Mouse (Mus musculus) embryonic facial prominence, embryonic 11.5 days (tissue): ENCODE data around the gene Spink4. TPM values are rescaled to one million over a fixed set of nuclear protein-coding genes. Genes with fewer than 3 reads are reported as not detected.

Experiments
- ATAC-seq: fragments of 200-750 bp; cut with Nextera tagmentation; replicated peaks from 2 replicates; pipeline ENCODE4 v1.8.0; 2017; ENCODE audit warnings: low read depth; ENCODE audit not compliant: insufficient number of reproducible peaks, low FRiP score, low TSS enrichment
- DNase-seq: peaks from one replicate; pipeline ENCODE4 v3.0.0-alpha.2; 2015; ENCODE audit warnings: low spot score
- H3K27ac ChIP-seq: fragments of 300-500 bp; sonication (generic); replicated peaks from 2 replicates; pipeline ENCODE4 v1.5.1; 2014; ENCODE audit warnings: mild to moderate bottlenecking, low read depth, low read length, control low read depth
- H3K27me3 ChIP-seq: fragments of 300-500 bp; sonication (generic); 2 replicates; pipeline ENCODE4 v1.6.1; 2014; ENCODE audit warnings: mild to moderate bottlenecking, low read length, moderate library complexity, mixed read lengths; ENCODE audit not compliant: control insufficient read depth, insufficient read depth
- H3K36me3 ChIP-seq: fragments of 300-500 bp; sonication (generic); replicated peaks from 2 replicates; pipeline ENCODE4 v1.6.1; 2014; ENCODE audit warnings: low read depth, mild to moderate bottlenecking, low read length, moderate library complexity, mixed read lengths; ENCODE audit not compliant: control insufficient read depth, insufficient read depth
- H3K4me1 ChIP-seq: fragments of 300-500 bp; sonication (generic); 2 replicates; pipeline ENCODE4 v1.6.1; 2014; ENCODE audit warnings: low read length, mixed read lengths; ENCODE audit not compliant: control insufficient read depth, insufficient read depth
- H3K4me2 ChIP-seq: fragments of 300-500 bp; sonication (generic); 2 replicates; pipeline ENCODE4 v1.6.1; 2014; ENCODE audit warnings: low read depth, mild to moderate bottlenecking, control low read depth, low read length, moderate library complexity
- H3K4me3 ChIP-seq: fragments of 300-500 bp; sonication (generic); 2 replicates; pipeline ENCODE4 v1.5.1; 2014; ENCODE audit warnings: low read depth, low read length, control low read depth
- H3K9ac ChIP-seq: fragments of 300-500 bp; sonication (generic); replicated peaks from 2 replicates; pipeline ENCODE4 v1.6.1; 2014; ENCODE audit warnings: mild to moderate bottlenecking, control low read depth, low read length
- H3K9me3 ChIP-seq: fragments of 300-500 bp; sonication (generic); replicated peaks from 2 replicates; pipeline ENCODE4 v1.6.1; 2016; ENCODE audit warnings: mild to moderate bottlenecking, low read length, inconsistent platforms, mixed read lengths; ENCODE audit not compliant: control insufficient read depth
- WGBS: fragments of 180-500 bp; shearing (Covaris S2); extraction: QIAGEN DNeasy Blood & Tissue Kit; methylation state at CpG from one replicate; pipeline ENCODE4 v1.1.7; 2014; 5-methylcytosine and 5-hydroxymethylcytosine counted together
- polyA plus RNA-seq: library from polyadenylated mRNA; unstranded; fragments of >200 nt; fragmentation: Nextera tagmentation; extraction: Ambion mirVana; gene quantifications from 2 replicates; pipeline ENCODE4 v1.2.1, GENCODE M21; 2014

Spink4 gene
- polyA plus RNA-seq = not detected in 2 replicates

DNA sequence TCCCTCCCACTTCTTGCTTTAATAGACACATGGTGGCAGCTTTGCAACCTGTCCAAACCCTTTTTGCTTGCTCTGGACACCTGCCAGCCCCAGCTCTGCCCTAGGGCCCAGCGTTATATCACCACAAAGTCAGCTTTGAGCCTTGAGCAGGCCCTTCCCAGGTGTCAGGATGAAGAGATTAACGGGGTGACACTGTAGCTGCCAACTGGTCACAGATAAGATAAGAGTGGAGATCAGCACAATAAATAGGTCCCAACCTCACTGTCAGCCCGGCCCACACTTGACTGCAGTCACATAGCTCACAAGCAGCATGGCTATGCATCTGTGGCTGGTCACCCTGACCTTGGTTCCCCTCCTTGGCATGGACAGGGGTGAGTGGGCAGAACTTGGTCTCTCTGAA, at the start of gene Spink4:
Gene Spink4 (plus strand): TSS at position 268 of the 400 bp plus-strand sequence.
- no peak within 1 kb of the TSS for H3K4me2 ChIP-seq
- no peak within 1 kb of the TSS for H3K27ac ChIP-seq
- H3K9ac ChIP-seq = no peak within 1 kb of the TSS
- DNase-seq (no peak), ATAC-seq (no peak)
- H3K36me3 ChIP-seq = no peaks in the 10 kb centered on the region
- no peaks in the 10 kb centered on the region for H3K9me3 ChIP-seq
- 67% methylated on average over 3 of the region's 3 CpGs for WGBS
- H3K4me1 ChIP-seq = no peaks in the 10 kb centered on the region
- no peak within 1 kb of the TSS for H3K4me3 ChIP-seq
- no peaks in the 10 kb centered on the region for H3K27me3 ChIP-seq

DNA sequence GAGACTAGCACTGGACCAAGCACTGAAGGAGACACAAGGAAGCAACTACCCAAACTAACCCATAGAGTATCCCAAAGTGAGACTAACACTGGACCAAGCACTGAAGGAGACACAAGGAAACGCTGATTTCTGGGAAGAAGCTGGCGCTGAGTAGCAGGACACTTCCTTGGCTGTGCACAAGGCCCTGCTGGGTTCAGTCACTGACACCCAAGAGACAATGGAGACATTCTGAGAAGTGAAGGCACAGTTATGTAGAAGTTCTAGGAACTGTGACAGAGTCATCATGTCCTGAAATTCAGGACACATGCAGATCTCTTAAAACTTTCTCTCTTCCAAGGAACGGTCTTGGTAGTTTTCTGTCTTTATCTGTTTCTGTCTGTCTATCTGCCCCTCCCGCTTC, 49.6 kb upstream of the Spink4 start:
- Histone ChIP-seq H3K36me3 (no peaks in the 10 kb centered on the region), H3K4me1 (no peaks in the 10 kb centered on the region), H3K9ac (no peak overlapping the region), H3K27ac (no peak overlapping the region), H3K4me3 (no peak overlapping the region), H3K27me3 (no peaks in the 10 kb centered on the region), H3K9me3 (no peaks in the 10 kb centered on the region), H3K4me2 (no peak overlapping the region)
- ATAC-seq (no peak), DNase-seq (no peak)
- WGBS = 87% methylated on average over 4 of the region's 4 CpGs

DNA sequence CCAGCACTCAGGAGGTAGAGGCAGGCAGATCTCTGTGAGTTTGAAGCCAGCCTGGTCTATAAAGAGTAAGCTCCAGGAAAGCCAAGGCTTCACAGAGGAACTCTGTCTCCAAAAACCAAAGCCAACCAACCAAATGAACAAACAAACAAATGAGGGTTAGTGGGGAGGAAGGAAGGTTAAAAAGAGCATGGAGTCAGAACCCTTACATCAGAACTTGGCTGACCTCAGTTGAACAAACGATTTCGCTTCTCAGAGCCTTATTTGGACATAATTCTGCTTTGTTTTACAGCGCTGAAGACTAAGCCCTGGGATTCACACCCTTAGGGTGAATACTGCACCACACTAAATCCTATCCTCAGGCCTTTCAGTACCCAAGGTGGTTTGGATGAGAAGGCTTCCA, 47.7 kb upstream of the Spink4 start:
- Histone ChIP-seq H3K36me3 (no peaks in the 10 kb centered on the region), H3K9me3 (no peaks in the 10 kb centered on the region), H3K27me3 (no peaks in the 10 kb centered on the region), H3K4me1 (no peaks in the 10 kb centered on the region; the same call in 1 of the 2 replicates), H3K27ac (no peak overlapping the region), H3K4me2 (no peak overlapping the region), H3K4me3 (no peak overlapping the region), H3K9ac (no peak overlapping the region)
- DNase-seq (no peak), ATAC-seq (no peak)
- WGBS = 88% methylated on average over 3 of the region's 3 CpGs

DNA sequence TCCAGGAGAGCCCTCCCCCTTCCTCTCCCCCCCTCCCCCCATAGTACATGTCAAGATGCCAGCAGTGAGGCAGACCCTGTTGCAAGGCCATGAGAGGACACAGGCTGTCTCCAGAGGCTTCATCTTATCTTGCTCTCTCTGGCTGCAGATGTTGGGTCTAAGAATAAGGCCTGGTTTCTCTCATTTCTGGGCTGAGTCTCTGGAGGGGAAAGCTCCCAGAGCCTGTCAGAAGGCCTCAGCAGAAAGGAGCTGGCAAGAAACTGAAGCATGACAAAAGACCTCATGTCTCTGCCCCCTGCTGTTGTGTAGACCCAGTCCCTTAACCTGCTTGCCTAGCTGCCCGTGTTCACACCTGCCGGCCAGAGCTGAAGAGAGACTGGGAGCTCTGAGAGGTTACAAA, 46.5 kb upstream of the Spink4 start:
- DNase-seq (no peak), ATAC-seq (no peak)
- Histone ChIP-seq H3K27me3 (no peaks in the 10 kb centered on the region), H3K9me3 (no peaks in the 10 kb centered on the region), H3K4me3 (no peak overlapping the region), H3K36me3 (no peaks in the 10 kb centered on the region), H3K4me1 (no peaks in the 10 kb centered on the region; the same call in 1 of the 2 replicates), H3K4me2 (no peak overlapping the region), H3K9ac (no peak overlapping the region), H3K27ac (no peak overlapping the region)
- 63% methylated on average over 2 of the region's 2 CpGs for WGBS

DNA sequence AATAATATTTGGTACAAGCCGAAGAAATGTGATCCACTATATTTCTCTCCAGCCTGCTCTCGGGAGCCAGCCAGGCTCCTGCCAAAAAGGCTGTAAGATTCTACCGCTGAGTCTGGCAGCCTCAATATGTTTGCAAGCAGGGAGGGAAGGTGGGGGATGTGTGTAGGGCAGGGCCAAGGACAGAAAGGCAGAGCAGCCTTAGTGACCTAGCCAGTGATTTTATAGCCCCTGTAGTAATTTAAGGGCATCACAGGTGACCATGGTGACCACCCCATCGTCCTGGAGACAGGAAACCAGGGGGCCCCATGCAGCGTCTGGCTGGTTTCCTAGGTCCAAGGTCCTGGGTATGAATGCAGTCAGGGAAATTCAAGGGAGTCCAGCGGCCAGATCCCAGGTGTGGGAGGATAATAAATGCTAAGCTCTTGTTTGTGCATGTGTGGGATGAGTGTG, 45.7 kb upstream of the Spink4 start:
- Histone ChIP-seq H3K4me3 (no peak overlapping the region), H3K9me3 (no peaks in the 10 kb centered on the region), H3K9ac (peak overlapping the region; percentile 13; the same call in 1 of the 2 replicates), H3K4me2 (no peak overlapping the region), H3K27ac (no peak overlapping the region), H3K27me3 (no peaks in the 10 kb centered on the region), H3K4me1 (no peaks in the 10 kb centered on the region; the same call in 1 of the 2 replicates), H3K36me3 (no peaks in the 10 kb centered on the region)
- DNase-seq = peak; percentile 26
- no peak; the same call in 1 of the 2 replicates for ATAC-seq
- 45% methylated on average over 6 of the region's 6 CpGs for WGBS

DNA sequence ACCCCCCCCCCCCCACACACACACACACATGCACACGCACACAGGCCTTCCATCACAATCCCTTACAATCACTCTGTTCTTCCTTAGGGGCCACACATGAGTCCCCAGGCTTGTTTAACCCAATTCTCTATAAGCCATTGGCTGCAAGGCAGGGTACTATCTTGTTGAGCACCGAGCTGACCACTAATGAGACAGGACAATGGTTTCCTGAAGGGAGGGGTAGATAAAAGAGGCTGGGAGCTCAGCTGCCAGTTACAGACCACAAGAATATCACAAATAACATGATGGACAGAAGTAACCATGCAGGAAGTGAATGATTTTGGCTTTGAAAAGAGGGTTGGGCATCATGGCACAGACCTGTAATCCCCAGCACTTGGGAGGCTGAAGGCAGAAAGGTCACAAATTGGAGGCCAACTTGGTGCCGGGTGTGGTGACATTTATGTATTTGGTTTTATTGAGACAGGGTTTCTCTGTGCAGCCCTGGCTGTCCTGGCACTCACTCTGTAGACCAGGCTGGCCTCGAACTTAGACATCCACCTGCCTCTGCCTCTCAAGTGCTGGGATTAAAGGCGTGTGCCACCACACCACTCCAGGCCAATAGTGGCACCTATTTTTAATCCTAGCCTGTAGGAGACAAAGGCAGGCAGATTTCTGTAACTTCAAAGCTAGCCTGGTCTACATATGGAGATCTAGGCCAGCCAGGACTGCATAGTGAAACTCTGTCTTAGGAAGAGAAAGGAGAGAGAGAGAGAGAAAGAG, 44.9 kb upstream of the Spink4 start:
- Histone ChIP-seq H3K27ac (no peak overlapping the region), H3K9me3 (no peaks in the 10 kb centered on the region)

DNA sequence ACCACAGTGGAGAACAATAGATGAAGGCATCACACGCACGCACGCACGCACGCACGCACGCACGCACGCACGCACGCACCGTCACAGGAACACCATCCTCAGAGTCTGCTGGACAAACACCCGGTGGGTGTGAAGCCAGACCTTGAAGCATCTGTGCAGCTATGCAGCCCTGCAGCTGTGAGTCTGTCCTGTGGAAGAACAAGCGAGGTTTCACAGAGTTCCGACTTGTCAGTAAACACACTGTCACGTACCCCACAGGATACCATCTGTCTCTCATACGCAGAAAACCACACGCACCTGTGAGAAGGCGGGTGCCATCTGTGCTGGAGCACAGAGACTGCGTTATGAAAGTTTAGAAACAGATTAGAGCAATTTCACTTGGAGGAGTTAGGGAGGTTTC, 44.0 kb upstream of the Spink4 start:
- ATAC-seq = no peak
- H3K9me3 ChIP-seq = no peaks in the 10 kb centered on the region
- H3K9ac ChIP-seq = no peak overlapping the region
- 89% methylated on average over 20 of the region's 20 CpGs for WGBS
- no peak for DNase-seq
- no peaks in the 10 kb centered on the region; the same call in 1 of the 2 replicates for H3K4me1 ChIP-seq
- no peak overlapping the region for H3K4me3 ChIP-seq
- H3K4me2 ChIP-seq = no peak overlapping the region
- H3K36me3 ChIP-seq = no peaks in the 10 kb centered on the region
- no peak overlapping the region for H3K27ac ChIP-seq
- H3K27me3 ChIP-seq = no peaks in the 10 kb centered on the region

More for the DNA sequence above, 44.9 kb upstream of the Spink4 start:
- H3K9ac ChIP-seq = no peak overlapping the region
- H3K27me3 ChIP-seq = no peaks in the 10 kb centered on the region
- no peaks in the 10 kb centered on the region for H3K36me3 ChIP-seq
- H3K4me3 ChIP-seq = no peak overlapping the region
- no peak for ATAC-seq
- DNase-seq = no peak
- H3K4me1 ChIP-seq = no peaks in the 10 kb centered on the region; the same call in 1 of the 2 replicates
- no peak overlapping the region for H3K4me2 ChIP-seq
- WGBS = 82% methylated on average over 5 of the region's 5 CpGs

DNA sequence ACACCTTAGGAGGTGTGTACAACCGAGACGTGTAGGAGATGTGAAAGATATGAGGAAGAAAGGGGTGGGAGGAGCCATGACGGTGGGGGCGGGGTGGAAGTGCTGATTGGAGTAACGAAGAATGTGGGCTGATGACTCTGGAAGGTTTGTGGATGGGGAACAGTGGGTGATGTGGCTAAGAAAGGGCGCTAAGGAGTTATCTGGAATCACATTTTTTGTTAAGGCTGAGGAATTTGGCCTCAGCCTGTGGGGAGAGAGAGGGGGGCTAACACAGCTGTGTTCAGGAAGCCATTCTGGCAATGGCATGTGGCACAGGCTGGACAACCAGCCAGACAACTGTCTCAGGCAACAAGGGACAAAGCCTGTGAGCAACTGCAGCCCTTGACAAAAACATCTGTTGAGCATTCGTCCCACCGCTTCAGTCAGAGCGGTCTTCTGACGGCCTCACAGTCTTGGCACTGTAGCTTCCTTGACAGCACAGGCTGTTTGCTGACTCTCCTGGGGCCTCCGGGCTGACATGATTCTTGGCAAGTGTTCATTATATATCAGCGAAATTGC, 43.0 kb upstream of the Spink4 start:
- Histone ChIP-seq H3K4me1 (no peaks in the 10 kb centered on the region; the same call in 1 of the 2 replicates), H3K9me3 (no peaks in the 10 kb centered on the region), H3K4me2 (no peak overlapping the region; the same call in 1 of the 2 replicates), H3K36me3 (no peaks in the 10 kb centered on the region), H3K9ac (no peak overlapping the region), H3K4me3 (no peak overlapping the region), H3K27ac (no peak overlapping the region), H3K27me3 (no peaks in the 10 kb centered on the region)
- ATAC-seq = no peak
- DNase-seq = peak; percentile 27
- 36% methylated on average over 12 of the region's 12 CpGs for WGBS
